Mouse (Mus musculus): ENCODE data around the gene Fez2. TPM values are rescaled to one million over a fixed set of nuclear protein-coding genes. Genes with fewer than 3 reads are reported as not detected.

Gene Fez2
- polyA plus RNA-seq, 1 experiment, result 48.9 TPM

DNA sequence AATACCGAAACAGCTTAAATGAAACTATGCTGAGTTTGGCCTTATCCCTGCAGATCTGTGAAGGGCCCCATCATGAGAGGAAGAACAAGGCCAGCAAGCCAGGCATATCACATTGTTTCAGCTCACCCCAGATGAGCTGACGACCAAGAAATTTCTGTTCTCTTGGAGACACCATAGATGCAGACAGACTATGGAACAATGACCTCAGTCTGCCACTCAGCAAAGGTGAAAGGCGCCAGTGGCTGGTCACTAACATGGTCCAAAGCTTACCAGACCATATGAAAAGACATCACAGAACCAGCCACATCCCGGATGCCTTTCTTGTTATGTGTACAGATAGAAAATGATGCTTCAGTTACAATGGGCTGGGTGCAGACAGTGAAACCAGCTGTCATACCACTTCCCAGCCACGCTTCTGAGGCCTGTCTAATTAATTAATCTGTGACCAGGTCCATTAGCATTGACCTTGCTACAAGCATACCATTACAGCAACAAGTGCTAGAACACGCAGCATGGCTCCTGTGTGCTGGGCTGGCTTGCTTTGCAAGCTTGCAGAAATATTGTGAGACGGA is 92.1 kb downstream of the Fez2 start:
- DNase-seq (ENCODE audit: extremely low spot score in 1 of 2, low spot score in 1 of 2), result no peak

DNA sequence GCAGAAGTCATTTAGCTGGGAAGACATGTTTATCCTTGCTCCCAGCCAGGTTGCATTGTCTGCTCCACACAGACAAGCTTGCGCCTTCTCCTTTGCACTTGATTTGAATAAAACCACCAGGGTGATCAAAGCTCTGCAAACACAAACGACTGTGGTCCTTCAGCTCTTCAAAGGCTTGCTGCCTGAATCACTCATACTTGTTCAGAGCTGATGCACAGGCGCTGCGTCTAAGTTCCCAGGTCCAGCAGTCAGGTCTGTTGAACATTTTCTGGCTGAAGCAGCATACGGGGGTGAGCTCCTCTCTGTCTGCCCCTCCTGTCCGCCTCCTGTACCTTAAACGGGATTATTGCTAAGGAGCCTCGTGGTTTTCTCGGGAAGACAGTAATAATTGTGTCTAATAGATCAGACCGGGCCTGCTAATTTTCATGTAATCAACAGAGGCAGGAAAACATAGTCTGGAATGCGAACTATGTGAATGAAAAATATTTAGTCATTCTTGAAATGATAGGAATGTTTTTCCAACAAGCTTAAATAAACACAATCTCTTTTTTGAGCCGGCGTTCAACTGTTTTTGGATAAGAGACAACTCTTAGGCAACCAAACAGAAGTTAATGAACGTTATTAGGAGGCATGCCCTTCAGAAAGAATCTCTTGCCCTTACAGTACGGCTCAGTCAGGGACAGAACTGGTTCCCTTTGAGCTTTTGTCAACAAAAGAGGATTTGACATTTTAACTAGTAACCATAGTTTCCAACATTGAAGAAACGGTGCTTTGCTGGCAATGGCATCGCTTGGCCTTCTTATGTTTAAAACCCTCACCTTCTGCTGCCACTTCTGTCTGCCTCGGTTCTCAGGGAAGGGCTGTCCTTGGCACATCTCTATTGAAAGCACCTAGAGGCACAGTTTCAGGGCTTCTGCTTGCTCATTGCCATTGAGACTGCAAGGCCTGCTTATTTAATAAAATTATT is 95.3 kb downstream of the Fez2 start:
- DNase-seq (ENCODE audit: extremely low spot score in 1 of 2, low spot score in 1 of 2), result no peak

DNA sequence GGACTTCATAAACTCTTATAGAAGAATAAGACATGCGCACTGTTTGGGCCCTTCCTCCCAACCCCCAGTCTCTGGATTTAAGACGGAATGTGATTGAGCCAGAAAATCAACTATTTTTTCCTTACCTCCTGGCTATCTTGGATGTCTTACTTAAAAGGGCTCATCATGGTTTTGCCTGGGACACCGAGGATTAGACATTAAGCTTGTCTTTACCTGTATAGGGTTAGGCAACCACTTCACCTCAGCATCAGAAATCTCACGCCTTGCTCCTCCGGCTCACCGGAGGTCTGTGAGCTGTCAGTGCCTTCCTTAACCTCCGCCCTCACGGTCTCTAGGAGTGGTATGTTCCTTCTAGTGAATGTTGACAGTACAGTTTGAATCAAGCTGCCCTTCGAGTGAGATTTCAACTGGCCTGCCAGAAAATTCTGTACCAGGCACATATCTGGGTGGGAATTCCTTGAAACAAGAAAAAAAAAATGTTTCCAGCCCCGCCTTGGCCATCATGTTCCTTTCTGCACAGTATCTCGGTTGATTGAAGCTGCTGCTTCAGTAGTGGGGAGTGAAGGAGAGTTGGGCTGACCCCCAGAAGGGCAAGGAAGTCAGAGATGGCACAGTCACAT is 96.6 kb downstream of the Fez2 start:
- DNase-seq (ENCODE audit: extremely low spot score in 1 of 2, low spot score in 1 of 2), result no peak

Other genes starting within 250 kb of the Fez2 start
- gene Crim1, start 217.9 kb downstream of the Fez2 start, polyA plus RNA-seq (2012; rRNA removed), result 23.7 and 33.3 TPM in 2 replicates
- 1.4 and 1.6 TPM in 2 replicates for gene Vit, start 89.9 kb upstream of the Fez2 start, polyA plus RNA-seq (2012; rRNA removed)

Data from frontal cortex, adult 2 months (tissue).